Mouse (Mus musculus) spleen, postnatal 14 days (tissue): ENCODE results near the gene Tmem243.
"Not testable (repeated sequence)": the region's sequence is repeated elsewhere in the genome, so short reads cannot be mapped to it uniquely, and the experiment has no call there.

Source experiments
- DNase-seq, 2 experiments: peaks; one replicate each; pipeline ENCODE4 v3.0.0; 2021 to 2022; ENCODE audit warnings: low spot score in 2 of 2

Tmem243 gene

GRCm38 (mm10) chr5:9106806-9107205 is 6.3 kb downstream of the Tmem243 start:
- DNase-seq = no peak

- no peak for DNase-seq
These were observed 7.0 kb downstream of the Tmem243 start for GRCm38 (mm10) chr5:9107296-9108089.

- no peak for DNase-seq
These were observed 8.0 kb downstream of the Tmem243 start for GRCm38 (mm10) chr5:9108490-9108889.

GRCm38 (mm10) chr5:9109582-9109981 is 9.1 kb downstream of the Tmem243 start:
- DNase-seq = no peak

- DNase-seq = no peak
These were observed 10.8 kb downstream of the Tmem243 start for GRCm38 (mm10) chr5:9111285-9111684.

GRCm38 (mm10) chr5:9111759-9112158 is 11.3 kb downstream of the Tmem243 start:
- peak in 1 of 2 experiments; percentile 40 for DNase-seq

GRCm38 (mm10) chr5:9114162-9114561 is 13.7 kb downstream of the Tmem243 start:
- DNase-seq = no peak

GRCm38 (mm10) chr5:9124134-9124533 is 23.7 kb downstream of the Tmem243 start:
- DNase-seq = no peak

- no peak for DNase-seq
These were observed 28.1 kb downstream of the Tmem243 start for GRCm38 (mm10) chr5:9128566-9128965.

GRCm38 (mm10) chr5:9131786-9132185 is 31.3 kb downstream of the Tmem243 start:
- no peak for DNase-seq

GRCm38 (mm10) chr5:9135588-9135987 is 35.1 kb downstream of the Tmem243 start:
- no peak for DNase-seq

GRCm38 (mm10) chr5:9140724-9141123 is 40.3 kb downstream of the Tmem243 start:
- no peak for DNase-seq

- no peak for DNase-seq
These were observed 41.9 kb downstream of the Tmem243 start for GRCm38 (mm10) chr5:9142376-9142775.

- DNase-seq = no peak
These were observed 48.9 kb downstream of the Tmem243 start for GRCm38 (mm10) chr5:9149273-9149850.

- no peak for DNase-seq
These were observed 56.3 kb downstream of the Tmem243 start for GRCm38 (mm10) chr5:9156746-9157145.

- DNase-seq = no peak
These were observed 56.9 kb downstream of the Tmem243 start for GRCm38 (mm10) chr5:9157336-9157735.

- peak in 1 of 2 experiments; percentile 13 for DNase-seq
These were observed 60.5 kb downstream of the Tmem243 start for GRCm38 (mm10) chr5:9160831-9161455.

- peak; percentile 69 to 83 for DNase-seq
These were observed 61.1 kb downstream of the Tmem243 start, which contains the start of gene Dmtf1 for GRCm38 (mm10) chr5:9161456-9162041. Gene Dmtf1 (minus strand): TSS chr5:9161776.

GRCm38 (mm10) chr5:9162088-9162487 is 61.6 kb downstream of the Tmem243 start:
- DNase-seq = no peak

- DNase-seq = no peak
These were observed 62.9 kb downstream of the Tmem243 start for GRCm38 (mm10) chr5:9163411-9163810.

- not testable (repeated sequence) for DNase-seq
These were observed 64.7 kb downstream of the Tmem243 start for GRCm38 (mm10) chr5:9165151-9165550.

- no peak for DNase-seq
These were observed 65.9 kb downstream of the Tmem243 start for GRCm38 (mm10) chr5:9166366-9166765.
